Mouse (Mus musculus): ENCODE results near the gene Lexm. TPM values are rescaled to one million over a fixed set of nuclear protein-coding genes. Genes with fewer than 3 reads are reported as not detected.
A peak's percentile ranks its signal among the peaks of the same experiment; 100 is the strongest.

Lexm gene
- polyA plus RNA-seq, 1 experiment from 2014 or later: not detected

GRCm38 (mm10) chr4:106627809-106628208 lies 10.8 kb upstream of the Lexm start:
- no peak for DNase-seq (ENCODE audit: low spot score)

GRCm38 (mm10) chr4:106624271-106624670 lies 7.2 kb upstream of the Lexm start:
- DNase-seq (ENCODE audit: low spot score): no peak

- no peak for DNase-seq (ENCODE audit: low spot score)
These were observed 5.7 kb upstream of the Lexm start for GRCm38 (mm10) chr4:106622712-106623111.

GRCm38 (mm10) chr4:106622030-106622493 lies 5.0 kb upstream of the Lexm start, which contains the start of gene Ttc22:
Ttc22 (plus strand) TSS chr4:106622432.
- no peak for DNase-seq (ENCODE audit: low spot score)

GRCm38 (mm10) chr4:106621428-106621827 lies 4.4 kb upstream of the Lexm start:
- no peak for DNase-seq (ENCODE audit: low spot score)

GRCm38 (mm10) chr4:106618898-106619297 lies 1.9 kb upstream of the Lexm start:
- no peak for DNase-seq (ENCODE audit: low spot score)

GRCm38 (mm10) chr4:106615637-106616036 lies 1.4 kb downstream of the Lexm start:
- peak; percentile 54 for DNase-seq (ENCODE audit: low spot score)

GRCm38 (mm10) chr4:106614881-106615280 lies 2.2 kb downstream of the Lexm start:
- DNase-seq (ENCODE audit: low spot score): peak; percentile 74

- peak; percentile 88 for DNase-seq (ENCODE audit: low spot score)
These were observed 2.8 kb downstream of the Lexm start for GRCm38 (mm10) chr4:106614180-106614797.

GRCm38 (mm10) chr4:106613560-106613959 lies 3.5 kb downstream of the Lexm start:
- peak; percentile 78 for DNase-seq (ENCODE audit: low spot score)

GRCm38 (mm10) chr4:106613105-106613504 lies 3.9 kb downstream of the Lexm start:
- DNase-seq (ENCODE audit: low spot score): no peak

- DNase-seq (ENCODE audit: low spot score): no peak
These were observed 9.1 kb downstream of the Lexm start for GRCm38 (mm10) chr4:106607905-106608304.

- DNase-seq (ENCODE audit: low spot score): no peak
These were observed 10.1 kb downstream of the Lexm start for GRCm38 (mm10) chr4:106606639-106607554.

GRCm38 (mm10) chr4:106600770-106601169 lies 16.3 kb downstream of the Lexm start:
- DNase-seq (ENCODE audit: low spot score): no peak

- peak; percentile 27 for DNase-seq (ENCODE audit: low spot score)
These were observed 17.6 kb downstream of the Lexm start for GRCm38 (mm10) chr4:106599415-106599814.

GRCm38 (mm10) chr4:106597741-106598140 lies 19.3 kb downstream of the Lexm start:
- DNase-seq (ENCODE audit: low spot score): no peak

GRCm38 (mm10) chr4:106597055-106597454 lies 20.0 kb downstream of the Lexm start:
- DNase-seq (ENCODE audit: low spot score): no peak

GRCm38 (mm10) chr4:106596200-106596599 lies 20.8 kb downstream of the Lexm start:
- no peak for DNase-seq (ENCODE audit: low spot score)

GRCm38 (mm10) chr4:106593636-106594035 lies 23.4 kb downstream of the Lexm start:
- DNase-seq (ENCODE audit: low spot score): peak; percentile 15

GRCm38 (mm10) chr4:106590871-106591270 lies 26.2 kb downstream of the Lexm start:
- DNase-seq (ENCODE audit: low spot score): peak; percentile 57

GRCm38 (mm10) chr4:106590142-106590541 lies 26.9 kb downstream of the Lexm start:
- peak; percentile 37 for DNase-seq (ENCODE audit: low spot score)

GRCm38 (mm10) chr4:106587075-106587474 lies 30.0 kb downstream of the Lexm start:
- no peak for DNase-seq (ENCODE audit: low spot score)

All from thymus, postnatal 0 days (tissue).